Mouse (Mus musculus): Measurements from ENCODE around the gene Lmcd1.

The Lmcd1 gene

GRCm38 (mm10) chr6:112288271-112288670 lies 14.7 kb downstream of the Lmcd1 start:
- DNase-seq = no peak

DNA sequence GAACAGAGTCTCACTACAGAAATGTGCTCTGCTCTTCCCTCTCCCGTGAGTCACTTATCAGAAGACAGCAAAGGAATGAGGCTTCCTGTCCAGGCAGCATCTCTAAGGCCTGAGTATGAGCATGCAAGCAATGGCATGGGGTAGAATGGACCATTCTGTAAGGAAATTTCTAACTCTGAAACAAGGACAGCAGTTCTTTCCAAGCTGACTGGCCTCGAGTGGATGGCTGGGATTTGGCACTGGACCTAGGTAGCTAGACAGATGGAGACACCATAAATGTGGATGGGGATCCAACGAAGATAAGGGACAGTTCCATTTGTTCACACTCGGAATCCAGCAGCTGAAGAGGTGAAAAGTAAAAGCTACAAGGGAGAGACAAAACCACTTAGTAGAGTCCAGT lies 17.6 kb downstream of the Lmcd1 start:
- no peak for DNase-seq

GRCm38 (mm10) chr6:112293320-112293719 lies 19.8 kb downstream of the Lmcd1 start:
- DNase-seq = no peak

GRCm38 (mm10) chr6:112295269-112295668 lies 21.7 kb downstream of the Lmcd1 start:
- DNase-seq = no peak

DNA sequence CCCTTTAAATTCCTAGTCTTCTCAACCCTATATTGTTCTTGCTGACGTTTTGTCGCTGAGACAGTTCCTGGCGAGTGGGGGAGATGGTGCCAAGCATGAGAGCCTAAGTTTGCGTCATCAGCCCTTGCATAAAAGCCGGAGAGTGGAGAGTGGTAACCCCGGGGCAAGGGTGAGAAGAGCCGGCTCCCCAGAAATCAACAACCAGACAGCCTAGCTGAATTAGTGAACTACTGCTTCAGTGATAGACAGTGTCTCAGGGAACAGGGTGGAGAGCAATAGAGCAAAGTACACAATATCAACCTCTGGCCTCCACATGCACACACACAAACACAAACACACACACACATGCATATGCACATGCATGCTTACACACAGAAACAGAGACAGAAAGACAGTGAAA lies 26.6 kb downstream of the Lmcd1 start:
- DNase-seq = no peak

DNA sequence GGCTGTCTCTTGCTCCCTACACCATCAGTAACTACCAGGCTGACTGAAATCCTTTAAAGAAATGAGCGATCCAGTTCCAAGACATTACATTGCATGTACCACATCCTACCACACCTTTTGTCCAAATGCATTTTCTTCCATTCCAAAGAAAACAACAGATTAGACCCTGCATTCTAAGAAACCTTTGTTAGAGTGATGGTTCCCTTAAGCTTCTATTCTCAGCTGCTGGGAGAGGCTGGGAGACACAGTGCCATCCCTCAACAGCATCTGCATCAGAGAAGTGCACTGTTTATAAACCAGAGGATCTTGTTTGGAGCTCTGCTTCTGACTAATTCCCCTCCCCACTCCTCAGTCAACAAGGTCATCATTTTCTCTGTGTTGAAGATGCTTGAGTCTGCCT lies 27.1 kb downstream of the Lmcd1 start:
- no peak for DNase-seq

DNA sequence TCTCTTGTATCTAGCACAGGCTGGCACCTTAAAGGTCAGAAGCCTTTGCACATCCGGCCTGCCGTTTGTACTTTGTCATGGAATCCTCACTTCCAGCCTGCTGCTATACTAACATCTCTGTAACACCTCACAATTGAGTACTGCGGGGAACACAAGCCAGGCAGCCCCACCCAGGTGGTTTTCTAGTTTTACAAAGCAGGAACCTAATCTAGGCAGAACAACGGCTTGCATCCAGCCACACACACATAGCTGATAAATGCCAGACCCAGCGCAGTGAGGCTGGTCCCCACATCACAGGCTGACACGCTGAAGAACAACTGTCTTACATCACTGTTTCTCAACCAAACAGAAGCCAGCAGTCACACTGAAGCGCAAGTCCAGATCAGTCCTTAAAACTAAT lies 28.7 kb downstream of the Lmcd1 start:
- peak; percentile 45 for DNase-seq

DNA sequence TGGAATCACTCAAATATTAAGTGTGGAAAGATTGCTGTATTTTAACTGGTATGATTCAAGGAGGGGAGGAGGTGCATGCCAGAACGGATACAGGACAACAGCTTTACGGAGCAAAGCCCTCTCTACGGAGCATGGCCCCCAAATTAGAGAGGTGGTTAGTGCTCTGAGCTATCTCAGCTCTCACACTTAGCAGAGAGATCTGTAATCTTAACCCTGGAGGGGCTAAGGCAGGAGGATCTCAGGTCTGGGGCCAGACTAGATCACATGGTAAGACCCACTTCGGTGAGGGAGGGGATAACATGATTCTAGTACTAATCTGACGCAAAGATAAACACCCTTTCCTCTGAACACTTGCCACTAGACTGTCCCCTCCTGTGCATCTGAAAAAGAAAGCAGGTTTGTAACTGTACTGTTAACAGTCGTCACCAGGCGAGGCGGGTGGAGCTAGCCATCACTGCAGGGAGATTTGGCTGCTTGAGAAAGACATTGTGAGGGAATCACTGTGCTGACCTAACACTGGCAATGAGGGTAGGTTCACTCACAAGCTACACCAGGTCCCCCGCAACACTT lies 29.3 kb downstream of the Lmcd1 start:
- DNase-seq = peak; percentile 17

- no peak for DNase-seq
These were observed 31.2 kb downstream of the Lmcd1 start for GRCm38 (mm10) chr6:112304751-112305150.

GRCm38 (mm10) chr6:112309330-112309938 lies 35.9 kb downstream of the Lmcd1 start:
- no peak for DNase-seq

- no peak for DNase-seq
These were observed 37.8 kb downstream of the Lmcd1 start for GRCm38 (mm10) chr6:112311385-112311784.

DNA sequence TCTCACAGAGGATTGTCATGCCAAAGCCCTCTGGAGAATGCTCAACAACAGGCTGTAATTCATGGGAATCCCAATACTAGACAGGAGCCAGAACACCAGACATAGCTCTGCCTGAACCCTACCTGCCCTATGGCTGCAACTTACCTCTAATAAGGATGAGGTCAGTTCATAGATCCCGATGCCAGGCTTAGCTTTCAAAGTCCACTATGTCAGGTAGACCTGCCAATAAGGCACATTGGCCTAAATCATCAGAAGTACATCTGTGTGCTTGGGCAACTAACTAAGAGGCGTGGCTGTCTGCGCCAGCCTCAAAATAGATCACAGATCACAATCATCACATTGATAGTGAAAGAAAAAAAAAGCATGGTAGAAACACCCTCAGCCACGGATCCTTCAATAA lies 45.9 kb downstream of the Lmcd1 start:
- DNase-seq = no peak

GRCm38 (mm10) chr6:112320679-112321078 lies 47.1 kb downstream of the Lmcd1 start:
- DNase-seq = no peak

- no peak for DNase-seq
These were observed 49.4 kb downstream of the Lmcd1 start for GRCm38 (mm10) chr6:112322916-112323315.

- no peak for DNase-seq
These were observed 51.7 kb downstream of the Lmcd1 start for GRCm38 (mm10) chr6:112325213-112325612.

DNA sequence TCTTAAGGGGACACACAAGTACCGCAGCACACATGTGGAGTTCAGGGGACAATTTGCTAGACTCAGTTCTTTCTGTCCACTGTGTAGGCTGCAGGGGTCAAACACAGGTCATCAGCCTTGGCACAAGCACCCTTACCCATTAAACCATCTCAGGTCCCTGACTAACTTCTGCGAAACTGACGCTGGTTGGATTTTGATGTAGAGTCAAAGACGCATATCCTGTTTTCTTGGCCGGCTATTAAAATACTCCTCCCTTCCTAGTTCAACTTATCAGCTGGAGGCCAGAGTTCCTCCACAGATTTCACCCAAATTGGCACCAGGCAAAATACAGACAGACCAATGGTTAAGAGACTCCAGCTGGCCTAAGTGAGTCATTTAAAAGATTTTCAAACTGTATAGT lies 54.2 kb downstream of the Lmcd1 start:
- DNase-seq = no peak

DNA sequence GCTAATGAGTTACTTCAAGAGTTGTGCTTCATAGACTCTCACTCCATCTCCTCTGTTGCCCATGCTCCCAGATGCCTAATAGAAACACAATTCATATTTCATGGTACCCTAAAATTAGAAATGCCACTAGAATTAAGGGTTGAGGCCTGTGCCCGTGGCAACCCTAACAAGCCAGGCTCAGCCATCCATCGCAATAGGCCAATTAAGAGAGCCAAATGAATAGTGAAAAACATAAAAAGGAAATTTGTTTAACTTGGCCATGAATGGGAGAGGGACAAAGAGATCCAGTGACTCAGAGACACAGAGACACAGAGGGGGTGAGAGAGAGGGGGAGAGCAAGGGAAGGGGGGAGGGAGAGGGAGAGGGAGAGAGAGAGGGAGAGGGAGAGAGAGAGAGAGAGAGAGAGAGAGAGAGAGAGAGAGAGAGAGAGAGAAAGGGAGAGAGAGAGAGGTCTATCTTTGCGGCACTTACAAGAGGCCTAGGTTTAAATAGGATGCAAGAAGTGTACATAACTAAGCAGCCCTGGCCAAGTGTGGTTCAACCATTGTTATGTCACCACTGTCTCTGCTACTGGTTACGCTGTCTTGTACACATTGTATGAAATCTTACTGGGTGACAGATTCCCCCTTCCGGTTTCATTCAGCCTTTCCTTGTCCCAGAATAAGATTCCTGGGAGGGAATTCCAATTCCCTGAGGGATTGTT lies 57.1 kb downstream of the Lmcd1 start:
- DNase-seq = no peak

GRCm38 (mm10) chr6:112331223-112331598 lies 57.7 kb downstream of the Lmcd1 start:
- DNase-seq = no peak

DNA sequence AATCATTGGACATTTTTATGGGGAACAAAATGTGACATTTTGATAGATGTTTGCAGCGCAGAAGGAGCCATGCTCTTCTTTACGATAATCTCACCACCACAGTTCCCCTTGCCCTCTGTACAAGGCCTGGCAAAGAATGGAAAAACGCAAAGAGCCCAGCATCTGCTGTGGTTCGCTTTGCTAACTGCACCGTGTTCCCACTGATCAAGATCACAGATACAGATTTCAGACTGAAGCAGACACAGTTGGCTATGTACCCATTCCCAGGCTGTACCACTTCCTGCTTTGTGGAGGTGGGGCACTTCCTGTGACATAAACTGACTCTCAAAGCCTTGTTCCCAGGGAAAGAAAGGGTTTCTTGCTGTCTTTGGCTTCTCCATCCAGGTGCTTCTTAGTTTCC lies 60.4 kb downstream of the Lmcd1 start:
- DNase-seq = no peak

- DNase-seq = no peak
These were observed 64.1 kb downstream of the Lmcd1 start for GRCm38 (mm10) chr6:112337667-112338066.

- DNase-seq = no peak
These were observed 65.5 kb downstream of the Lmcd1 start for GRCm38 (mm10) chr6:112339016-112339415.

DNA sequence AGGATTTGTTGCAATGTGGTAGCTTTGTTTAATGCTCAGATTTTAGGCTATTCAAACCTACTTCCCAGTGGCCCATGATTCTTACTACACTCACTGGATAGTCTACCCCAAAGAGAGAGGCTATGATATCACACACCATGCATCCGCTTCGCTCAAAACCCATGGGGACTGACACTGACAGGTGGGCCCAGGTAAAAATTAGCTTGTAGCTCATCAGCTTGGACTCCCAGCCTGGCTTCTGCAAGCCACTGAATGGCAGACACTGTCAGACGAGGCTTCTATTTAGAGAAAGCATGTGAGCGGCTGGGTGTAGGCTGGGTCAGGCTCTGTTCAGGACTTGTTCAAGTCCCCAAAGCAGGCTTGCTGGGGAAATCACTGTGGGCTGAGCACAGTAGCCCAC lies 76.9 kb downstream of the Lmcd1 start:
- no peak for DNase-seq

- DNase-seq = no peak
These were observed 85.8 kb downstream of the Lmcd1 start for GRCm38 (mm10) chr6:112359341-112359740.

GRCm38 (mm10) chr6:112360676-112361075 lies 87.1 kb downstream of the Lmcd1 start:
- no peak for DNase-seq
